Mouse (Mus musculus) liver, postnatal 0 days (tissue): ENCODE results near the gene Cd300lb. TPM values are rescaled to one million over a fixed set of nuclear protein-coding genes. Genes with fewer than 3 reads are reported as not detected.

Source experiments
- ATAC-seq: fragments of 200-750 bp; cut with Nextera tagmentation; 2 replicates; pipeline ENCODE4 v1.8.0; 2017; ENCODE audit warnings: mild to moderate bottlenecking, moderate library complexity
- DNase-seq: peaks from one replicate; pipeline ENCODE4 v3.0.0-alpha.2; 2016
- H3K27ac ChIP-seq: fragments of 300-500 bp; sonication (generic); 2 replicates; pipeline ENCODE4 v1.5.1; 2014; ENCODE audit warnings: antibody characterized with exemption, moderate library complexity, mild to moderate bottlenecking, low read depth
- H3K27me3 ChIP-seq: fragments of 300-500 bp; sonication (generic); 2 replicates; pipeline ENCODE4 v1.6.1; 2014; ENCODE audit warnings: low read length, control low read depth, mixed read lengths; ENCODE audit not compliant: insufficient read depth
- H3K36me3 ChIP-seq: fragments of 300-500 bp; sonication (generic); replicated peaks from 2 replicates; pipeline ENCODE4 v1.6.1; 2014; ENCODE audit warnings: mild to moderate bottlenecking, control low read depth, low read length, moderate library complexity, mixed read lengths; ENCODE audit not compliant: insufficient read depth
- H3K4me1 ChIP-seq: fragments of 300-500 bp; sonication (generic); 2 replicates; pipeline ENCODE4 v1.6.1; 2014; ENCODE audit warnings: antibody characterized with exemption, mild to moderate bottlenecking, control low read depth; ENCODE audit not compliant: insufficient read depth
- H3K4me2 ChIP-seq: fragments of 300-500 bp; sonication (generic); 2 replicates; pipeline ENCODE4 v1.6.1; 2014; ENCODE audit warnings: low read depth, mild to moderate bottlenecking, low read length, moderate library complexity, mixed read lengths
- H3K4me3 ChIP-seq: fragments of 300-500 bp; sonication (generic); 2 replicates; pipeline ENCODE4 v1.5.1; 2014; ENCODE audit warnings: low read depth, low read length
- H3K9ac ChIP-seq: fragments of 300-500 bp; sonication (generic); replicated peaks from 2 replicates; pipeline ENCODE4 v1.6.1; 2014; ENCODE audit warnings: mild to moderate bottlenecking, moderate library complexity
- H3K9me3 ChIP-seq: fragments of 300-500 bp; sonication (generic); 2 replicates; pipeline ENCODE4 v1.6.1; 2016; ENCODE audit warnings: mild to moderate bottlenecking, control low read depth, low read length, mixed read lengths
- CTCF ChIP-seq: sonication (generic); IDR thresholded peaks from 2 replicates; pipeline ENCODE4 v1.5.1; 2016; ENCODE audit warnings: antibody characterized with exemption, low read depth
- EP300 ChIP-seq: IDR thresholded peaks from 2 replicates; pipeline ENCODE4 v1.6.1; 2016; ENCODE audit warnings: antibody characterized with exemption, low read depth, mild to moderate bottlenecking
- WGBS: fragments of 180-500 bp; shearing (Covaris S2); extraction: QIAGEN DNeasy Blood & Tissue Kit; methylation state at CpG from one replicate; pipeline ENCODE4 v1.1.7; 2014; ENCODE audit not compliant: insufficient replicate concordance; 5-methylcytosine and 5-hydroxymethylcytosine counted together
- polyA plus RNA-seq: library from polyadenylated mRNA; unstranded; fragments of >200 nt; fragmentation: Nextera tagmentation; extraction: Ambion mirVana; gene quantifications from 2 replicates; pipeline ENCODE4 v1.2.1, GENCODE M21; 2015

Cd300lb gene
- polyA plus RNA-seq = 1.8 and 2.5 TPM in 2 replicates

DNA sequence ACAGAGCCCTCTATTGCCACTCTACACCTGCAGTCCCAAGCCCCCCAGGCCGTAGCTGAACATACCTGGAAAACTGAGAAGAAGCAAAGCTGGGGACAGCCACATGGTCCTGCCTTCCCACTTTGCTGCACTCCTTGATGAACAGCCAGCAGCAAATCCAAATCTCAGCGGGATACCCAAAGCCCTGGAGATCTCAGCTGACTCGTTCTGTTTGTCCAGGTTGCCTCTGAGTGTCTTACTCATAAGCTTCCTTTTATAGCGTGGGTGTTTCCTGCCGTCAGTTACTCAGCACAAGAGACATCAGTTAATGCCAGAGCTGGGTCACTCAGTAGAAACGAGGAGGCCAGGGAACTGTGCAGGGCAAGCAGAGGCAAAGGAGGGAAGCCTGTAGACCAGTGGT, at the start of gene Cd300lb:
TSS of gene Cd300lb (minus strand) at position 243 of the 400 bp plus-strand sequence.
- no peaks in the 10 kb centered on the region for H3K27me3 ChIP-seq

GRCm38 (mm10) chr11:114981866-114982265, 47.7 kb upstream of the Cd300lb start:
- Histone ChIP-seq H3K4me3 (no peak overlapping the region), H3K4me2 (no peak overlapping the region), H3K9ac (no peak overlapping the region), H3K27ac (no peak overlapping the region), H3K4me1 (no peaks in the 10 kb centered on the region), H3K27me3 (no peaks in the 10 kb centered on the region), H3K9me3 (no peaks in the 10 kb centered on the region), H3K36me3 (no peaks in the 10 kb centered on the region)
- TF ChIP-seq CTCF = no peak
- TF ChIP-seq EP300 = no peak
- DNase-seq = no peak
- ATAC-seq = no peak
- WGBS = 67% methylated on average over 4 of the region's 4 CpGs

More for the DNA sequence above, at the start of gene Cd300lb:
- no peaks in the 10 kb centered on the region for H3K4me1 ChIP-seq
- no peak for ATAC-seq
- no peaks in the 10 kb centered on the region for H3K9me3 ChIP-seq
- peak within 1 kb of the TSS; percentile 22; the same call in 1 of the 2 replicates for H3K27ac ChIP-seq
- H3K4me2 ChIP-seq = peak within 1 kb of the TSS; percentile 27
- H3K36me3 ChIP-seq = no peaks in the 10 kb centered on the region
- WGBS = 28% methylated on average over 6 of the region's 6 CpGs
- no peak for DNase-seq
- TF ChIP-seq CTCF (no peak), EP300 (no peak)
- peak within 1 kb of the TSS; percentile 24 for H3K4me3 ChIP-seq
- H3K9ac ChIP-seq = no peak within 1 kb of the TSS

GRCm38 (mm10) chr11:114972726-114973125, 38.5 kb upstream of the Cd300lb start:
- Histone ChIP-seq H3K4me1 (no peaks in the 10 kb centered on the region; the same call in 1 of the 2 replicates), H3K27me3 (no peaks in the 10 kb centered on the region), H3K27ac (no peak overlapping the region), H3K36me3 (no peaks in the 10 kb centered on the region), H3K9ac (no peak overlapping the region), H3K9me3 (no peaks in the 10 kb centered on the region), H3K4me2 (no peak overlapping the region), H3K4me3 (no peak overlapping the region)
- 77% methylated on average over 10 of the region's 10 CpGs for WGBS
- DNase-seq (no peak), ATAC-seq (no peak)
- TF ChIP-seq CTCF (no peak), EP300 (no peak)

GRCm38 (mm10) chr11:114968752-114969207, 34.6 kb upstream of the Cd300lb start, which contains the start of gene Cd300c:
TSS of gene Cd300c (minus strand) at chr11:114969157.
- Histone ChIP-seq H3K36me3 (no peaks in the 10 kb centered on the region), H3K9ac (no peak within 1 kb of the TSS), H3K9me3 (no peaks in the 10 kb centered on the region), H3K27me3 (no peaks in the 10 kb centered on the region), H3K4me2 (no peak within 1 kb of the TSS), H3K4me3 (no peak within 1 kb of the TSS), H3K27ac (peak within 1 kb of the TSS; percentile 36; the same call in 1 of the 2 replicates), H3K4me1 (no peaks in the 10 kb centered on the region; the same call in 1 of the 2 replicates)
- 59% methylated on average over 9 of the region's 9 CpGs for WGBS
- TF ChIP-seq EP300 (no peak), CTCF (no peak)
- DNase-seq (no peak), ATAC-seq (peak; percentile 64; the same call in 1 of the 2 replicates)

- Histone ChIP-seq H3K4me1 (no peaks in the 10 kb centered on the region; the same call in 1 of the 2 replicates), H3K36me3 (no peaks in the 10 kb centered on the region), H3K27me3 (no peaks in the 10 kb centered on the region), H3K4me3 (no peak overlapping the region), H3K9ac (no peak overlapping the region), H3K27ac (no peak overlapping the region), H3K9me3 (no peaks in the 10 kb centered on the region), H3K4me2 (no peak overlapping the region)
- peak; percentile 47 for ATAC-seq
- WGBS = 10% methylated on average over 3 of the region's 3 CpGs
- TF ChIP-seq CTCF (no peak), EP300 (no peak)
- peak; percentile 34 for DNase-seq
These were observed 31.1 kb upstream of the Cd300lb start for GRCm38 (mm10) chr11:114965182-114965828.

DNA sequence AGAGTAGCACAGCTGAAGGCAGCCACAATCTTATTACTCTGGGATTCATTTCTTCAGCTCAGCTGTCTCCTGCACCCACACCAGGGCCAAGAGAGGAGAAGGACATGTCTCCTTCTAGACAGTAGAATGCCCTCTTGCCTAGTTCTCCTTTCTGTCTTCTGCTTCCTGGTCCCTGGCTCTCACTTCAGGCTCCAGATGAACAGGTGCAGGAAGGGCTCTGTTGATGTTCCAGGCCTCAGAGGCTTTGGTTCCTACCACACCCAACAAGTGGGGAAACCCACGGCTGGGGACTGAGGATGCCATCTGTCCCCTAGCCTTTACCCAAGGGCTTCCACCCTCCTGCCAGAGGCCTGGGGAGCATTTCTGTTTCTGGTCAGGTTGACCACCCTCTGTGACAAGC, 26.2 kb upstream of the Cd300lb start:
- no peak for TF ChIP-seq CTCF
- TF ChIP-seq EP300 = no peak
- ATAC-seq (no peak), DNase-seq (no peak)
- no peak overlapping the region for H3K27ac ChIP-seq
- no peaks in the 10 kb centered on the region for H3K36me3 ChIP-seq
- no peaks in the 10 kb centered on the region for H3K27me3 ChIP-seq
- no peaks in the 10 kb centered on the region for H3K9me3 ChIP-seq
- H3K4me3 ChIP-seq = no peak overlapping the region
- WGBS = 24% methylated on average over 1 of the region's 1 CpGs
- no peak overlapping the region for H3K4me2 ChIP-seq
- H3K9ac ChIP-seq = no peak overlapping the region
- H3K4me1 ChIP-seq = no peaks in the 10 kb centered on the region
